Mouse (Mus musculus) forebrain, embryonic 14.5 days (tissue): ENCODE results near the gene Cotl1. TPM values are rescaled to one million over a fixed set of nuclear protein-coding genes. Genes with fewer than 3 reads are reported as not detected.

Source experiments
- ATAC-seq: fragments of 200-750 bp; cut with Nextera tagmentation; 2 replicates; pipeline ENCODE4 v1.8.0; 2017; ENCODE audit warnings: mild to moderate bottlenecking, moderate library complexity
- DNase-seq: peaks from one replicate; pipeline ENCODE4 v3.0.0-alpha.2; 2015; ENCODE audit warnings: low spot score
- H3K27ac ChIP-seq: fragments of 300-500 bp; sonication (generic); 2 replicates; pipeline ENCODE4 v1.5.1; 2014; ENCODE audit warnings: low read depth, mild to moderate bottlenecking, control low read depth, low read length, moderate library complexity
- H3K27me3 ChIP-seq: fragments of 300-500 bp; sonication (generic); replicated peaks from 2 replicates; pipeline ENCODE4 v1.6.1; 2014; ENCODE audit warnings: low read length, control low read depth, mixed read lengths; ENCODE audit not compliant: control insufficient read depth, insufficient read depth
- H3K36me3 ChIP-seq: fragments of 300-500 bp; sonication (generic); 2 replicates; pipeline ENCODE4 v1.6.1; 2014; ENCODE audit warnings: low read length, control low read depth; ENCODE audit not compliant: control insufficient read depth, insufficient read depth
- H3K4me1 ChIP-seq: fragments of 300-500 bp; sonication (generic); 2 replicates; pipeline ENCODE4 v1.6.1; 2014; ENCODE audit warnings: antibody characterized with exemption, low read length, control low read depth; ENCODE audit not compliant: control insufficient read depth, insufficient read depth
- H3K4me2 ChIP-seq: fragments of 300-500 bp; sonication (generic); 2 replicates; pipeline ENCODE4 v1.6.1; 2014; ENCODE audit warnings: mild to moderate bottlenecking, control low read depth, low read length
- H3K4me3 ChIP-seq: fragments of 300-500 bp; sonication (generic); 2 replicates; pipeline ENCODE4 v1.5.1; 2014; ENCODE audit warnings: low read depth, low read length, control low read depth
- H3K9ac ChIP-seq: fragments of 300-500 bp; sonication (generic); 2 replicates; pipeline ENCODE4 v1.6.1; 2014; ENCODE audit warnings: mild to moderate bottlenecking, low read length, control low read depth, moderate library complexity
- H3K9me3 ChIP-seq: fragments of 300-500 bp; sonication (generic); replicated peaks from 2 replicates; pipeline ENCODE4 v1.6.1; 2016; ENCODE audit warnings: low read length, control low read depth, mixed read lengths; ENCODE audit not compliant: control insufficient read depth
- WGBS: fragments of 180-500 bp; shearing (Covaris S2); extraction: QIAGEN DNeasy Blood & Tissue Kit; methylation state at CpG from one replicate; pipeline ENCODE4 v1.1.7; 2014; 5-methylcytosine and 5-hydroxymethylcytosine counted together
- polyA plus RNA-seq: library from polyadenylated mRNA; unstranded; fragments of >200 nt; fragmentation: Nextera tagmentation; extraction: Ambion mirVana; gene quantifications from 2 replicates; pipeline ENCODE4 v1.2.1, GENCODE M21; 2014

Cotl1 gene
- polyA plus RNA-seq = 403 and 455 TPM in 2 replicates

DNA sequence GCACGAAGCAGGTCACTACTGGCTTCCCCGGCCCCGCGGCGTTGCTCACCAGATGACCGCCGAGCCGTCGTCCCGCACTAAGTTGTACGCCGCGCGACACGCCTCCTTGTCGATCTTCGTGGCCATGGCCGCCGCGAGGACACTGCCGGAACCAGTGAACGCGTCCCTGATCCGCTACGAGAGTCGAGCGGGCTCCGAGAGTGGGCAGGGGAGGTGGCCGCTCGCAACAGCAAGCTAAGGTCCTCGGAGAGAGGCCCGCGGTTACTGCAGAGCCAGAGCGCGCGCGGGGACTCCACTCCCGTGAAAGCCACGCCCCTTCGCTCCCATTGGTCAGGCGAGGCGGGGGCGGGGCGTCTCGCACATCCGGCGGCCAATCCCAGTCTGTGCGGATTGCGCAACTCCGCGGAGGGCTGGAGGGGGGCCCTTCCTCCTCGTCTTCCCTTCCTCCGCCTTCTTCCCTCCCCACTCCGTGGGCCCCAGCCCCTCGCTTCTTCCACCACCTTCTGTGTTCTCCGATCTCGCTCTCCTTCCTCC, at the start of gene Cotl1:
Cotl1 (minus strand) TSS at position 270 of the 534 bp plus-strand sequence.
- ATAC-seq (peak; percentile 97), DNase-seq (peak; percentile 99)
- peak within 1 kb of the TSS; percentile 68 for H3K27ac ChIP-seq
- peak within 1 kb of the TSS; percentile 75 for H3K4me3 ChIP-seq
- H3K27me3 ChIP-seq = no peaks in the 10 kb centered on the region
- peaks cover 20% of the 10 kb centered on the region for H3K4me1 ChIP-seq
- no peaks in the 10 kb centered on the region for H3K9me3 ChIP-seq
- H3K36me3 ChIP-seq = no peaks in the 10 kb centered on the region
- peak within 1 kb of the TSS; percentile 79 for H3K9ac ChIP-seq
- H3K4me2 ChIP-seq = peak within 1 kb of the TSS; percentile 75
- WGBS = under 1% methylated on average over 52 of the region's 57 CpGs

- peak; percentile 55 for DNase-seq
- H3K27ac ChIP-seq = no peak overlapping the region
- WGBS = 54% methylated on average over 4 of the region's 4 CpGs
Observed at GRCm38 (mm10) chr8:119888012-119888411, 47.7 kb upstream of the Cotl1 start.

DNA sequence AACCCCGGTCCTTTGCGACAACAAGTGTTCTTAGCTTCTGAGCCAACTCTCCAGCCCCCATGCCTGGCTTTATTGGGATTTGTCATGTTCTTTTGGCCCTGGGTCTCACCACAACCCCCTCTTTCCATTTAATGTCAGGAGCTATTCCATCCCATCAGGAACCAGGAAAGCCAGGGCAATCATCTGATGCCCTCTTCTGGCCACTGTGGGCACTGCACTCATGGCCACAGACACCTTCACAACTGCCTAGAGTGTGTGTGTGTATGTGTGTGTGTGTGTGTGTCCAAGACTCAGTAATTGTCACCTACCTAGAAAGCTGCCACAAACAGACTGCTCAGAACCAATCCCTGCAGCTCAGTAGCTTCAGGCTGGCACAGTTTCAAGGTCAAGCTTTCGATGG, 46.8 kb upstream of the Cotl1 start:
- Histone ChIP-seq H3K27me3 (no peaks in the 10 kb centered on the region), H3K27ac (no peak overlapping the region), H3K4me2 (no peak overlapping the region), H3K4me3 (no peak overlapping the region), H3K4me1 (no peaks in the 10 kb centered on the region), H3K36me3 (no peaks in the 10 kb centered on the region), H3K9me3 (no peaks in the 10 kb centered on the region), H3K9ac (no peak overlapping the region)
- DNase-seq = peak; percentile 14
- ATAC-seq = no peak
- WGBS = 85% methylated on average over 3 of the region's 3 CpGs

More at GRCm38 (mm10) chr8:119888012-119888411, 47.7 kb upstream of the Cotl1 start:
- Histone ChIP-seq H3K4me2 (no peak overlapping the region), H3K4me1 (no peaks in the 10 kb centered on the region), H3K4me3 (no peak overlapping the region), H3K36me3 (no peaks in the 10 kb centered on the region), H3K9me3 (no peaks in the 10 kb centered on the region), H3K27me3 (no peaks in the 10 kb centered on the region), H3K9ac (no peak overlapping the region)
- no peak for ATAC-seq

GRCm38 (mm10) chr8:119885612-119886011, 45.3 kb upstream of the Cotl1 start:
- Histone ChIP-seq H3K36me3 (no peaks in the 10 kb centered on the region), H3K27me3 (no peaks in the 10 kb centered on the region), H3K9ac (no peak overlapping the region), H3K4me1 (no peaks in the 10 kb centered on the region), H3K4me2 (no peak overlapping the region), H3K9me3 (no peaks in the 10 kb centered on the region), H3K27ac (no peak overlapping the region), H3K4me3 (no peak overlapping the region)
- ATAC-seq = no peak
- DNase-seq = peak; percentile 68
- 31% methylated on average over 3 of the region's 3 CpGs for WGBS

DNA sequence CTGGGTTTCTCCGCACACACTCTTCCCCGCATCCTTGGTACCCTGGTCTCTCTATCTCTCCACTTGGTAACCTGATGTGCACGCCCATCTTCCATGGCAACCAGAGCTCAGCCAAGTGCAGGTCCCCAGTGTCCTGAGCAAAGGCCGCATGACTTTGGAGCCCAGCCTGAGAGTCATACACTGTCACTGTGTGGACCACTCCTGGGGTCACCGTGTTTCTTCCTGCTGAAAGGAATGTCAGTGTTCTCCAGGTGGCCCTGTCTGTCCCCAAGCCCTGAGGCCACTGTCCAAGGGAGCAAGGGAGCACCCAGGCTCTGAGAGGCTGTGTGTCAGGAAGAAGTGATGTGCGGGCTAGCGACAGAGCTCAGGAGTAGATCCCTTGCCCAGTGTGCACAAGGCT, 42.9 kb upstream of the Cotl1 start:
- H3K4me1 ChIP-seq = no peaks in the 10 kb centered on the region
- H3K9ac ChIP-seq = no peak overlapping the region
- DNase-seq (no peak), ATAC-seq (no peak)
- no peaks in the 10 kb centered on the region for H3K9me3 ChIP-seq
- H3K4me2 ChIP-seq = no peak overlapping the region
- H3K4me3 ChIP-seq = no peak overlapping the region
- 93% methylated on average over 7 of the region's 7 CpGs for WGBS
- H3K27ac ChIP-seq = no peak overlapping the region
- H3K27me3 ChIP-seq = no peaks in the 10 kb centered on the region
- H3K36me3 ChIP-seq = no peaks in the 10 kb centered on the region

- WGBS = 80% methylated on average over 8 of the region's 8 CpGs
- Histone ChIP-seq H3K27me3 (no peaks in the 10 kb centered on the region), H3K36me3 (no peaks in the 10 kb centered on the region), H3K27ac (no peak overlapping the region), H3K4me3 (no peak overlapping the region), H3K4me1 (no peaks in the 10 kb centered on the region), H3K4me2 (no peak overlapping the region), H3K9ac (no peak overlapping the region), H3K9me3 (no peaks in the 10 kb centered on the region)
- no peak for ATAC-seq
- no peak for DNase-seq
Observed at GRCm38 (mm10) chr8:119881917-119882316, 41.6 kb upstream of the Cotl1 start.

GRCm38 (mm10) chr8:119881301-119881700, 41.0 kb upstream of the Cotl1 start:
- WGBS = 80% methylated on average over 6 of the region's 6 CpGs
- no peak for ATAC-seq

DNA sequence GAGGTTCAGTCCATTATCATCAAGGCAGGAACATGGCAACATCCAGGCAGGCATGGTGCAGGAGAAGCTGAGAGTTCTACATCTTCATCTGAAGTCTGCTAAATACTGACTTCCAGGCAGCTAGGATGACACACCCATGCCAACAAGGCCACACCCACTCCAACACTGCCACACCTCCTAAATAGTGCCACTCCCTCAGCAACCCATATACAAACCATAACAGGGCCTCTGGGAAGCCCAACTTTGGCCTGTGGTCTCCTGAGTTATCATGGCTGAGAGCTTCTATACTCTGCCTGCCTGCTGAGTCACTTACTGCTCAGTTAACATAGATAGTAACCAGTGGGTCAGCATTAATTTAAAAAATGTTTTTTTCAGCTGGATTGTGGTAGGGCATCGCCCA, 32.8 kb upstream of the Cotl1 start:
- Histone ChIP-seq H3K27ac (no peak overlapping the region), H3K4me2 (no peak overlapping the region), H3K4me1 (no peaks in the 10 kb centered on the region), H3K4me3 (no peak overlapping the region), H3K27me3 (no peaks in the 10 kb centered on the region), H3K36me3 (peaks cover 37% of the 10 kb centered on the region), H3K9me3 (0 out of 2 replicates have a peak, but pooled peaks cover 5% of the 10 kb centered on the region), H3K9ac (no peak overlapping the region)
- DNase-seq = no peak
- WGBS = 90% methylated on average over 1 of the region's 1 CpGs
- ATAC-seq = no peak

More at GRCm38 (mm10) chr8:119881301-119881700, 41.0 kb upstream of the Cotl1 start:
- no peak overlapping the region for H3K4me2 ChIP-seq
- H3K9ac ChIP-seq = no peak overlapping the region
- no peak for DNase-seq
- H3K36me3 ChIP-seq = no peaks in the 10 kb centered on the region
- H3K4me1 ChIP-seq = no peaks in the 10 kb centered on the region
- no peak overlapping the region for H3K27ac ChIP-seq
- no peaks in the 10 kb centered on the region for H3K9me3 ChIP-seq
- H3K4me3 ChIP-seq = no peak overlapping the region
- H3K27me3 ChIP-seq = no peaks in the 10 kb centered on the region

- Histone ChIP-seq H3K9ac (no peak overlapping the region), H3K27me3 (no peaks in the 10 kb centered on the region), H3K36me3 (peaks cover 34% of the 10 kb centered on the region), H3K4me1 (no peaks in the 10 kb centered on the region), H3K4me3 (no peak overlapping the region), H3K4me2 (no peak overlapping the region), H3K9me3 (0 out of 2 replicates have a peak, but pooled peaks cover 5% of the 10 kb centered on the region), H3K27ac (no peak overlapping the region)
- no peak for ATAC-seq
- whole genome bisulfite sequencing = 85% methylated on average over 20 of the region's 20 CpGs
- DNase-seq = no peak
Observed at GRCm38 (mm10) chr8:119869616-119870015, 29.3 kb upstream of the Cotl1 start.
